Mouse (Mus musculus): ENCODE data around the gene Rflnb. TPM values are rescaled to one million over a fixed set of nuclear protein-coding genes. Genes with fewer than 3 reads are reported as not detected.

Rflnb gene
- total and polyA plus RNA-seq, 3 experiments = 0.19 to 0.85 (median 0.69) TPM

DNA sequence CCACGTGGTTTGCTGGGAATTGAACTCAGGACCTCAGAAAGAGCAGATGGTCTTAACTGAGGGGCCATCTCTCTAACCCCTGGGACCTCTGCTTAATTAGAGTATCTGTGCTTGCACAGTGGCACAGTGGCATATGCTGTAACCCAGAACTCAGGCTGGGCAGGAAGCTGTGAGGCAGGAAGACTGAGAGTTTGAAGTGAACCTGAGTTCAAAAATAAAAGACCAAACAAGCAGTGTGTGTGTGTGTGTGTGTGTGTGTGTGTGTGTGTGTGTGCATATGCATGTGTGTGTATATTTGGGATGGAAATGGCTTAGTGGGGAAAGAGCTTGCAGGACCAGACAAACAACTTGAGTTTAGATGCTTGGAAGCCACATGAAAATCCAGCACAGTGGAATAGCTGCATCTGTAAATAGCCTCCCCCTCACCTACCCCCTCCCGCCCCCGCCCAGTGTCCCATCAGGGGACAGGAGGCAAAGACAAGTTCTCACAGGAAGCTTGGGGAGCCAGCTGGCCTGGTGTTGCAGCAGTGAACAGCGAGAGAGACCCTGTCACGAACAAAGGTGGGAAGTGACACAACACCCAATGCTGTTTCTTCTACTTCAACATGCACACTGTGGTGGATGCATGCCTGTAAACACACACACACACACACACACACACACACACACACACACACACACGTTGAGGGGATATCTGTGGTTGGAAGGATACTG is 10.2 kb upstream of the Rflnb start:
- Histone ChIP-seq H3K36me3 (replicated peaks in 1 of 2; ENCODE audit: control insufficient read depth in 1 of 2, insufficient read depth in 1 of 2, low read length in 1 of 2) (no peaks in the 10 kb centered on the region), H3K79me2 (replicated peaks; ENCODE audit: control insufficient read depth, extremely low read depth, insufficient read depth, poor library complexity, severe bottlenecking) (no peaks in the 10 kb centered on the region), H3K4me2 (ENCODE audit: insufficient read depth, low read depth, poor library complexity, severe bottlenecking) (no peak overlapping the region), H3K4me1 (ENCODE audit: control insufficient read depth in 1 of 2, insufficient read depth in 2 of 2) (no peaks in the 10 kb centered on the region), H3K9me3 (replicated peaks; ENCODE audit: low read length) (no peaks in the 10 kb centered on the region), H3K9ac (ENCODE audit: insufficient read depth, low read depth) (no peak overlapping the region), H3K4me3 (replicated peaks in 1 of 3; ENCODE audit: low read depth in 2 of 3, low read length in 2 of 3, poor library complexity in 1 of 3) (no peak overlapping the region), H3K27me3 (replicated peaks) (peaks cover 7% of the 10 kb centered on the region), H3K27ac (ENCODE audit: insufficient read depth, low read depth) (no peak overlapping the region)
- TF ChIP-seq UBTF (IDR thresholded peaks at IDR 0.05; ENCODE audit: low read depth, low read length) (no peak), ZNF384 (IDR thresholded peaks at IDR 0.05; ENCODE audit: low read depth, low read length) (no peak), MEF2A (IDR thresholded peaks at IDR 0.05; ENCODE audit: borderline replicate concordance, low read depth, low read length) (no peak), IRF4 (IDR thresholded peaks at IDR 0.05; ENCODE audit: low read depth, low read length) (no peak), NELFE (IDR thresholded peaks at IDR 0.05; ENCODE audit: low read depth, low read length) (no peak), CHD1 (IDR thresholded peaks at IDR 0.05; ENCODE audit: low read depth, low read length) (no peak), USF2 (conservative IDR thresholded peaks at IDR 0.05; ENCODE audit: low read depth, low read length) (no peak), ETS1 (conservative IDR thresholded peaks at IDR 0.05; ENCODE audit: low read depth, low read length) (no peak), NRF1 (IDR thresholded peaks at IDR 0.05; ENCODE audit: low read depth, low read length) (no peak), ELF1 (IDR thresholded peaks at IDR 0.05; ENCODE audit: low read depth, low read length) (no peak), SMC3 (IDR thresholded peaks at IDR 0.05; ENCODE audit: low read depth, low read length) (no peak), HCFC1 (IDR thresholded peaks at IDR 0.05; ENCODE audit: low read depth, low read length) (no peak), MAZ (IDR thresholded peaks at IDR 0.05; ENCODE audit: low read depth, low read length) (no peak)
- in situ Hi-C loops (cut with MboI; ENCODE audit: low pct_ligation_motif_present, low pct_unique_long_range_greater_than_20kb, low sequenced_read_pairs) = no loop called here
- dilution Hi-C loops (cut with MboI; ENCODE audit: extremely low pct_ligation_motif_present, extremely low pct_unique_long_range_greater_than_20kb, low sequenced_read_pairs) = no loop called here
- no peak for DNase-seq (ENCODE audit: extremely low read depth)

DNA sequence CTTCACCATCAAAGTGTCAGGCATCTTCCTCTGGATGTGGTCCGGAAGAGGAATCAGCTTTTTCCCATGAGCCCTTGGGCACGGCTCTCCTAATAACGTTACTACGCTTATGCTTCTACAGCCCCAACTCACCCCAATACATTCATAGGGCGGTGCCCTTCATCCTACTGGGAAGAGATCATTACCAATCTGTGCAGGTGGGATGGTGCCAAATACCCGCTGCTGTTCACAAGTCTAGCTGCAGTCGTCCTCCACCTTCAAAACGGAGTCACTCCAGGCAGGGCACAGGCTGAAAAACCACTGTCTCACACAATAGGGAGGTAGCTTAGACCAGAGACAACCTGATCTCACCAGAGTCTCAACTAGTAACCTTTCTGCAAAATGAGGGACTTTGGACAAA is 7.6 kb upstream of the Rflnb start:
- DNase-seq (ENCODE audit: extremely low read depth) = no peak
- H3K9ac ChIP-seq (ENCODE audit: insufficient read depth, low read depth) = no peak overlapping the region
- H3K4me1 ChIP-seq (ENCODE audit: control insufficient read depth in 1 of 2, insufficient read depth in 2 of 2) = no peaks in the 10 kb centered on the region
- no peaks in the 10 kb centered on the region for H3K79me2 ChIP-seq (replicated peaks; ENCODE audit: control insufficient read depth, extremely low read depth, insufficient read depth, poor library complexity, severe bottlenecking)
- dilution Hi-C loops (cut with MboI; ENCODE audit: extremely low pct_ligation_motif_present, extremely low pct_unique_long_range_greater_than_20kb, low sequenced_read_pairs) (no loop called here), in situ Hi-C loops (cut with MboI; ENCODE audit: low pct_ligation_motif_present, low pct_unique_long_range_greater_than_20kb, low sequenced_read_pairs) (no loop called here)
- no peaks in the 10 kb centered on the region for H3K9me3 ChIP-seq (replicated peaks; ENCODE audit: low read length)
- no peaks in the 10 kb centered on the region for H3K36me3 ChIP-seq (replicated peaks in 1 of 2; ENCODE audit: control insufficient read depth in 1 of 2, insufficient read depth in 1 of 2, low read length in 1 of 2)
- peaks cover 32% of the 10 kb centered on the region for H3K27me3 ChIP-seq (replicated peaks)
- no peak overlapping the region for H3K4me2 ChIP-seq (ENCODE audit: insufficient read depth, low read depth, poor library complexity, severe bottlenecking)
- TF ChIP-seq CTCF (conservative IDR thresholded peaks at IDR 0.05 in 1 of 2, IDR thresholded peaks at IDR 0.05 in 1 of 2; ENCODE audit: low read depth in 2 of 2, low read length in 2 of 2) (no peak), MAFK (IDR thresholded peaks at IDR 0.05; ENCODE audit: insufficient replicate concordance, low read length) (no peak), MXI1 (IDR thresholded peaks at IDR 0.05; ENCODE audit: low read depth, low read length) (no peak), CHD1 (IDR thresholded peaks at IDR 0.05; ENCODE audit: low read depth, low read length) (no peak), CHD2 (IDR thresholded peaks at IDR 0.05; ENCODE audit: low read length) (no peak), ZNF384 (IDR thresholded peaks at IDR 0.05; ENCODE audit: low read depth, low read length) (no peak), TCF12 (IDR thresholded peaks at IDR 0.05; ENCODE audit: low read depth, low read length) (no peak), BHLHE40 (IDR thresholded peaks at IDR 0.05; ENCODE audit: low read depth, low read length) (no peak), ZC3H11A (IDR thresholded peaks at IDR 0.05; ENCODE audit: low read depth, low read length) (no peak), PAX5 (IDR thresholded peaks at IDR 0.05; ENCODE audit: low read length) (no peak), ZMIZ1 (IDR thresholded peaks at IDR 0.05; ENCODE audit: low read depth, low read length) (no peak), SIN3A (IDR thresholded peaks at IDR 0.05; ENCODE audit: low read length) (no peak), MAZ (IDR thresholded peaks at IDR 0.05; ENCODE audit: low read depth, low read length) (no peak), UBTF (IDR thresholded peaks at IDR 0.05; ENCODE audit: low read depth, low read length) (no peak), EP300 (IDR thresholded peaks at IDR 0.05; ENCODE audit: low read length) (no peak), TBP (conservative IDR thresholded peaks at IDR 0.05; ENCODE audit: low read depth, low read length) (no peak), JUN (IDR thresholded peaks at IDR 0.05; ENCODE audit: insufficient read depth, low read depth, low read length) (no peak), MAX (IDR thresholded peaks at IDR 0.05; ENCODE audit: low read length) (no peak), POLR2AphosphoS2 (IDR thresholded peaks at IDR 0.05; ENCODE audit: low read depth, low read length) (no peak)
- H3K4me3 ChIP-seq (replicated peaks in 1 of 3; ENCODE audit: low read depth in 2 of 3, low read length in 2 of 3, poor library complexity in 1 of 3) = no peak overlapping the region
- H3K27ac ChIP-seq (ENCODE audit: insufficient read depth, low read depth) = no peak overlapping the region
